22 mouse cellular contexts compared by ENCODE assay signal in the genomic region with DNA sequence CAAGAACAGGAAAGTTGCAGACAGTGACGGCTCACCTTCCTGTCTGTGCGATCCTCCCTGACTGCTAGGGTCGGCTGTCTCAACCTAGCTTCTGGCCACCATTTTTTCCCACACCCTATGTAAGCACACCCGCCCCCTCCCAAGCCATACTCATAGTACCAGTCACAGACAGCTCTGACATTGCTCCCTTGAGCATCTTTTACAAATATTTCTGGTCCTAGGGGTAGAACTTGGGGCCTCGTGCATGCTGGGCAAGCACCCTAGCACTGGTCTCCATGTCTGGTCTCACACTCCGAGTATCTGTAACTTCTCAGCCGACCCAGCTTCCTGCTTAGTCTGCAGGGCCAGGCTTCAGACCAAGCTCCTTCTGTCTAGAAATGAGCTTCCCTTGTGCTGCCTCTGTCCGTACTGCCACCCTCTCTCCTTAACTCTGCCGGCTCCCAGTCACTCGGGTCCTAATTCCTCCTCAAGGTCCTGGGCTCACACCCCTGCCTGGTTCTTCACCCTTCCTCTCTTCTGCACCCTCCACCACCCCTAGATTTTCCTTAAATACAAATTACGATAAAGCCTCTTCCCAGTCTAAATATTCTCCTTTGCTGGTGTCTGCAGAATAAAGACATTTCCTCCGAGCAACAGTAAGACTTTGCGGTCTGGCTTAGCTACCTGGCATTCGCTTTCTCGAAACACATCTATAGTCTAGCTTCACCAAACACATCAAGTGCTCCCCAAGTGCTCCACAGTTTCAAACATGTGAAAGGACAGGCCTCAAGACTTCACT. TPM values are rescaled to one million over a fixed set of nuclear protein-coding genes. Genes with fewer than 3 reads are reported as not detected.
DNase-seq lines count a peak whose midpoint lies in the region; ATAC-seq and TF ChIP-seq lines count a peak whose summit lies in the region.
"Had no signal": no experiment of that assay in that cellular context is flagged by ENCODE, and none has a peak within 500 bp of the region (broad histone marks: within the 10 kb centered on the region; RNA-seq: fewer than 3 reads in every experiment).

No protein-coding gene starts in this region.

- TF ChIP-seq EP300 in stomach, postnatal 0 days (optimal IDR thresholded peaks at IDR 0.05): no peak

- H3K27ac ChIP-seq in intestine, embryonic 16.5 days (ENCODE audit: low read length): no peak overlapping the region
- no peak overlapping the region for H3K27ac ChIP-seq in intestine, embryonic 15.5 days
- H3K27ac ChIP-seq in neural tube, embryonic 13.5 days (replicated peaks): 0 out of 2 replicates have a peak overlapping the region, but pooled peaks have one; percentile 9
- no peak overlapping the region for H3K27ac ChIP-seq in neural tube, embryonic 15.5 days (replicated peaks)
- H3K27ac ChIP-seq in embryonic facial prominence, embryonic 14.5 days (replicated peaks; ENCODE audit: low read depth, low read length): peak overlapping the region; percentile 86
- peak overlapping the region; percentile 45; the same call in 1 of the 2 replicates for H3K27ac ChIP-seq in stomach, postnatal 0 days (replicated peaks)
- no peak overlapping the region for H3K27ac ChIP-seq in midbrain, embryonic 10.5 days (replicated peaks)
- H3K27ac ChIP-seq: kidney, postnatal 0 days; left cerebral cortex, adult 2 months; liver, embryonic 15.5 days had no signal

- no peak for ATAC-seq in intestine, embryonic 16.5 days
- ATAC-seq in intestine, embryonic 15.5 days: no peak
- no peak for ATAC-seq in neural tube, embryonic 13.5 days (ENCODE audit: low read depth)
- ATAC-seq in neural tube, embryonic 15.5 days (ENCODE audit: low FRiP score): no peak
- ATAC-seq in embryonic facial prominence, embryonic 14.5 days (ENCODE audit: low read depth): no peak
- no peak for ATAC-seq in stomach, postnatal 0 days (ENCODE audit: low FRiP score, low TSS enrichment)
- ATAC-seq: forebrain, embryonic 14.5 days; midbrain, embryonic 16.5 days; Patski had no signal

- H3K9me3 ChIP-seq in intestine, embryonic 16.5 days (ENCODE audit: control insufficient read depth, low read length): no peaks in the 10 kb centered on the region
- H3K9me3 ChIP-seq in intestine, embryonic 15.5 days: no peaks in the 10 kb centered on the region
- no peaks in the 10 kb centered on the region for H3K9me3 ChIP-seq in neural tube, embryonic 13.5 days
- H3K9me3 ChIP-seq in neural tube, embryonic 15.5 days (replicated peaks): no peaks in the 10 kb centered on the region
- H3K9me3 ChIP-seq in embryonic facial prominence, embryonic 14.5 days (ENCODE audit: control insufficient read depth, low read length): no peaks in the 10 kb centered on the region
- no peaks in the 10 kb centered on the region for H3K9me3 ChIP-seq in stomach, postnatal 0 days (ENCODE audit: control insufficient read depth, low read length)
- H3K9me3 ChIP-seq in midbrain, embryonic 10.5 days (replicated peaks): no peaks in the 10 kb centered on the region
- H3K9me3 ChIP-seq: liver, embryonic 15.5 days had no signal

- no peak overlapping the region for H3K4me3 ChIP-seq in intestine, embryonic 16.5 days (ENCODE audit: low read length)
- no peak overlapping the region for H3K4me3 ChIP-seq in intestine, embryonic 15.5 days (replicated peaks)
- no peak overlapping the region for H3K4me3 ChIP-seq in neural tube, embryonic 13.5 days
- no peak overlapping the region for H3K4me3 ChIP-seq in neural tube, embryonic 15.5 days (replicated peaks)
- peak overlapping the region; percentile 3; the same call in 1 of the 2 replicates for H3K4me3 ChIP-seq in embryonic facial prominence, embryonic 14.5 days (ENCODE audit: low read depth, low read length)
- H3K4me3 ChIP-seq in stomach, postnatal 0 days (ENCODE audit: low read depth, low read length): no peak overlapping the region
- no peak overlapping the region for H3K4me3 ChIP-seq in midbrain, embryonic 10.5 days
- H3K4me3 ChIP-seq: erythroblast, embryonic 14.5 days; left cerebral cortex, adult 2 months; liver, embryonic 15.5 days had no signal

- TF ChIP-seq CTCF in stomach, postnatal 0 days (IDR thresholded peaks at IDR 0.05; ENCODE audit: low read depth): no peak

- 80% methylated on average over 15 of the region's 15 CpGs for WGBS in intestine, embryonic 16.5 days
- WGBS in intestine, embryonic 15.5 days: 79% methylated on average over 15 of the region's 15 CpGs
- WGBS in neural tube, embryonic 13.5 days: 87% methylated on average over 15 of the region's 15 CpGs
- WGBS in neural tube, embryonic 15.5 days: 91% methylated on average over 15 of the region's 15 CpGs
- 68% methylated on average over 15 of the region's 15 CpGs for WGBS in embryonic facial prominence, embryonic 14.5 days
- 83% methylated on average over 15 of the region's 15 CpGs for WGBS in stomach, postnatal 0 days
- WGBS in midbrain, embryonic 10.5 days: 91% methylated on average over 15 of the region's 15 CpGs

- H3K4me1 ChIP-seq in intestine, embryonic 16.5 days (ENCODE audit: control insufficient read depth, insufficient read depth, low read length): peaks cover 8% of the 10 kb centered on the region; the same call in 1 of the 2 replicates
- H3K4me1 ChIP-seq in intestine, embryonic 15.5 days (replicated peaks): 0 out of 2 replicates have a peak, but pooled peaks cover 7% of the 10 kb centered on the region
- H3K4me1 ChIP-seq in neural tube, embryonic 13.5 days (replicated peaks): peaks cover 33% of the 10 kb centered on the region
- peaks cover 24% of the 10 kb centered on the region for H3K4me1 ChIP-seq in neural tube, embryonic 15.5 days
- H3K4me1 ChIP-seq in embryonic facial prominence, embryonic 14.5 days (ENCODE audit: control insufficient read depth, insufficient read depth, low read length): peaks cover 9% of the 10 kb centered on the region
- no peaks in the 10 kb centered on the region for H3K4me1 ChIP-seq in stomach, postnatal 0 days (replicated peaks; ENCODE audit: control insufficient read depth, insufficient read depth)
- H3K4me1 ChIP-seq in midbrain, embryonic 10.5 days: peaks cover 19% of the 10 kb centered on the region

- no peak overlapping the region for H3K4me2 ChIP-seq in intestine, embryonic 16.5 days (ENCODE audit: low read depth, low read length)
- no peak overlapping the region for H3K4me2 ChIP-seq in intestine, embryonic 15.5 days (replicated peaks)
- H3K4me2 ChIP-seq in neural tube, embryonic 13.5 days: 0 out of 2 replicates have a peak overlapping the region, but pooled peaks have one; percentile 13
- no peak overlapping the region for H3K4me2 ChIP-seq in neural tube, embryonic 15.5 days
- H3K4me2 ChIP-seq in embryonic facial prominence, embryonic 14.5 days (ENCODE audit: low read depth, low read length): peak overlapping the region; percentile 34
- no peak overlapping the region for H3K4me2 ChIP-seq in stomach, postnatal 0 days (replicated peaks; ENCODE audit: low read depth)
- H3K4me2 ChIP-seq: liver, embryonic 15.5 days had no signal

- no peak for DNase-seq in embryonic facial prominence, embryonic 14.5 days (ENCODE audit: low spot score)
- no peak for DNase-seq in stomach, postnatal 0 days (ENCODE audit: low spot score)
- DNase-seq in thymus, postnatal 4 days: no peak
- no peak for DNase-seq in midbrain, embryonic 10.5 days (ENCODE audit: low spot score)
- DNase-seq: adrenal gland, postnatal 10 days; cerebellum, adult 9-11 months; gastrocnemius, postnatal 14 days; heart, adult 18-20 months; lung, postnatal 10 days; spleen, adult 18-20 months; thymus, postnatal 36 days had no signal

- 0 out of 2 replicates have a peak overlapping the region, but pooled peaks have one; percentile 6 for H3K9ac ChIP-seq in intestine, embryonic 16.5 days (ENCODE audit: low read depth, low read length)
- H3K9ac ChIP-seq in intestine, embryonic 15.5 days: no peak overlapping the region
- H3K9ac ChIP-seq in neural tube, embryonic 13.5 days: 0 out of 2 replicates have a peak overlapping the region, but pooled peaks have one; percentile 6
- no peak overlapping the region for H3K9ac ChIP-seq in neural tube, embryonic 15.5 days (replicated peaks)
- peak overlapping the region; percentile 45 for H3K9ac ChIP-seq in embryonic facial prominence, embryonic 14.5 days (ENCODE audit: low read depth, low read length)
- H3K9ac ChIP-seq in stomach, postnatal 0 days (ENCODE audit: low read length): no peak overlapping the region
- H3K9ac ChIP-seq: liver, embryonic 15.5 days had no signal

- no peaks in the 10 kb centered on the region for H3K27me3 ChIP-seq in intestine, embryonic 16.5 days (replicated peaks; ENCODE audit: control insufficient read depth, insufficient read depth, low read length)
- H3K27me3 ChIP-seq in intestine, embryonic 15.5 days (replicated peaks): no peaks in the 10 kb centered on the region
- no peaks in the 10 kb centered on the region for H3K27me3 ChIP-seq in neural tube, embryonic 13.5 days
- no peaks in the 10 kb centered on the region for H3K27me3 ChIP-seq in neural tube, embryonic 15.5 days (replicated peaks)
- no peaks in the 10 kb centered on the region for H3K27me3 ChIP-seq in embryonic facial prominence, embryonic 14.5 days (replicated peaks; ENCODE audit: control insufficient read depth, insufficient read depth, low read length)
- H3K27me3 ChIP-seq in stomach, postnatal 0 days (ENCODE audit: control insufficient read depth, insufficient read depth, low read length): no peaks in the 10 kb centered on the region
- no peaks in the 10 kb centered on the region for H3K27me3 ChIP-seq in midbrain, embryonic 10.5 days (ENCODE audit: low read depth, poor library complexity, severe bottlenecking)
- H3K27me3 ChIP-seq: Patski had no signal

- no peaks in the 10 kb centered on the region for H3K36me3 ChIP-seq in intestine, embryonic 16.5 days (ENCODE audit: control insufficient read depth, insufficient read depth, low read length)
- H3K36me3 ChIP-seq in intestine, embryonic 15.5 days: peaks cover 5% of the 10 kb centered on the region; the same call in 1 of the 2 replicates
- peaks cover 45% of the 10 kb centered on the region for H3K36me3 ChIP-seq in neural tube, embryonic 13.5 days
- H3K36me3 ChIP-seq in neural tube, embryonic 15.5 days: peaks cover 37% of the 10 kb centered on the region
- H3K36me3 ChIP-seq in embryonic facial prominence, embryonic 14.5 days (ENCODE audit: control insufficient read depth, insufficient read depth, low read length): peaks cover 41% of the 10 kb centered on the region
- H3K36me3 ChIP-seq in stomach, postnatal 0 days (ENCODE audit: control insufficient read depth, insufficient read depth, low read length): 0 out of 2 replicates have a peak, but pooled peaks cover 3% of the 10 kb centered on the region
- peaks cover 56% of the 10 kb centered on the region for H3K36me3 ChIP-seq in midbrain, embryonic 10.5 days
- H3K36me3 ChIP-seq: liver, embryonic 15.5 days had no signal

RNA-seq across cellular contexts. Expression of gene Slc35e3, which starts 4.3 kb away (rescaled TPM):
- 8.5 and 10.1 TPM in 2 replicates for polyA plus RNA-seq in intestine, embryonic 16.5 days (2015; fragmentation: Nextera tagmentation; extraction: Ambion mirVana)
- 11.7 and 11.8 TPM in 2 replicates for polyA plus RNA-seq in intestine, embryonic 15.5 days (2015; fragmentation: Nextera tagmentation; extraction: Ambion mirVana)
- polyA plus RNA-seq in neural tube, embryonic 13.5 days (2015; fragmentation: Nextera tagmentation; extraction: Ambion mirVana): 30.6 and 32.0 TPM in 2 replicates
- 26.4 and 26.9 TPM in 2 replicates for polyA plus RNA-seq in neural tube, embryonic 15.5 days (2015; fragmentation: Nextera tagmentation; extraction: Ambion mirVana)
- polyA plus RNA-seq in embryonic facial prominence, embryonic 14.5 days (2014; fragmentation: Nextera tagmentation; extraction: Ambion mirVana): 15.5 and 19.4 TPM in 2 replicates
- 19.4 and 21.0 TPM in 2 replicates for polyA plus RNA-seq in stomach, postnatal 0 days (2015; fragmentation: Nextera tagmentation; extraction: Ambion mirVana)
- 19.5 and 24.8 TPM in 2 replicates for polyA plus RNA-seq in midbrain, embryonic 10.5 days (2016; fragmentation: Nextera tagmentation; extraction: Ambion mirVana)
- polyA plus RNA-seq: erythroblast, embryonic 14.5 days had no signal

RNA-seq across cellular contexts. Expression of gene Mdm2, which starts 31.3 kb away (rescaled TPM):
- polyA plus RNA-seq in intestine, embryonic 16.5 days (2015; fragmentation: Nextera tagmentation; extraction: Ambion mirVana): 30.8 and 32.4 TPM in 2 replicates
- 34.0 and 35.1 TPM in 2 replicates for polyA plus RNA-seq in intestine, embryonic 15.5 days (2015; fragmentation: Nextera tagmentation; extraction: Ambion mirVana)
- polyA plus RNA-seq in neural tube, embryonic 13.5 days (2015; fragmentation: Nextera tagmentation; extraction: Ambion mirVana): 52.5 and 66.2 TPM in 2 replicates
- 46.0 and 51.3 TPM in 2 replicates for polyA plus RNA-seq in neural tube, embryonic 15.5 days (2015; fragmentation: Nextera tagmentation; extraction: Ambion mirVana)
- 33.8 and 34.1 TPM in 2 replicates for polyA plus RNA-seq in embryonic facial prominence, embryonic 14.5 days (2014; fragmentation: Nextera tagmentation; extraction: Ambion mirVana)
- 14.8 and 17.6 TPM in 2 replicates for polyA plus RNA-seq in stomach, postnatal 0 days (2015; fragmentation: Nextera tagmentation; extraction: Ambion mirVana)
- 60.6 and 66.7 TPM in 2 replicates for polyA plus RNA-seq in midbrain, embryonic 10.5 days (2016; fragmentation: Nextera tagmentation; extraction: Ambion mirVana)

RNA-seq across cellular contexts. Expression of gene Nup107, which starts 50.6 kb away (rescaled TPM):
- 42.0 and 48.8 TPM in 2 replicates for polyA plus RNA-seq in intestine, embryonic 16.5 days (2015; fragmentation: Nextera tagmentation; extraction: Ambion mirVana)
- polyA plus RNA-seq in intestine, embryonic 15.5 days (2015; fragmentation: Nextera tagmentation; extraction: Ambion mirVana): 58.8 and 60.8 TPM in 2 replicates
- 36.3 and 42.7 TPM in 2 replicates for polyA plus RNA-seq in neural tube, embryonic 13.5 days (2015; fragmentation: Nextera tagmentation; extraction: Ambion mirVana)
- polyA plus RNA-seq in neural tube, embryonic 15.5 days (2015; fragmentation: Nextera tagmentation; extraction: Ambion mirVana): 28.2 and 34.6 TPM in 2 replicates
- 50.6 and 59.6 TPM in 2 replicates for polyA plus RNA-seq in embryonic facial prominence, embryonic 14.5 days (2014; fragmentation: Nextera tagmentation; extraction: Ambion mirVana)
- 14.4 and 16.5 TPM in 2 replicates for polyA plus RNA-seq in stomach, postnatal 0 days (2015; fragmentation: Nextera tagmentation; extraction: Ambion mirVana)
- polyA plus RNA-seq in midbrain, embryonic 10.5 days (2016; fragmentation: Nextera tagmentation; extraction: Ambion mirVana): 95.5 and 104 TPM in 2 replicates

Comparison
In these comparisons a context has a peak if more than half of its experiments do, and no peak if none do; other contexts are left out.
1. H3K27ac ChIP-seq: peak in neural tube, embryonic 13.5 days (single experiment), embryonic facial prominence, embryonic 14.5 days (single experiment) and stomach, postnatal 0 days (single experiment); none in intestine, embryonic 16.5 days (single experiment), intestine, embryonic 15.5 days (single experiment), neural tube, embryonic 15.5 days (single experiment) and midbrain, embryonic 10.5 days (single experiment).
2. H3K4me2 ChIP-seq: peak in neural tube, embryonic 13.5 days (single experiment) and embryonic facial prominence, embryonic 14.5 days (single experiment); none in intestine, embryonic 16.5 days (single experiment), intestine, embryonic 15.5 days (single experiment), neural tube, embryonic 15.5 days (single experiment) and stomach, postnatal 0 days (single experiment).
3. H3K9ac ChIP-seq: peak in intestine, embryonic 16.5 days (single experiment), neural tube, embryonic 13.5 days (single experiment) and embryonic facial prominence, embryonic 14.5 days (single experiment); none in intestine, embryonic 15.5 days (single experiment), neural tube, embryonic 15.5 days (single experiment) and stomach, postnatal 0 days (single experiment).